Mouse (Mus musculus): Measurements from ENCODE around the gene Olfr921.

- TF ChIP-seq CTCF (IDR thresholded peaks at IDR 0.05): no peak
- TF ChIP-seq POLR2A (IDR thresholded peaks at IDR 0.05; ENCODE audit: insufficient read depth, low read depth, low read length): no peak
- no peak for TF ChIP-seq EP300 (IDR thresholded peaks at IDR 0.05; ENCODE audit: insufficient read depth, low read depth, low read length)
Measured at GRCm38 (mm10) chr9:38724044-38724443, 48.8 kb upstream of the Olfr921 start.

All from heart, adult 2 months (tissue).